Mouse (Mus musculus): ENCODE results near the gene Wwox. TPM values are rescaled to one million over a fixed set of nuclear protein-coding genes. Genes with fewer than 3 reads are reported as not detected.

Wwox gene
- total RNA-seq, 4 experiments from 2014 or later: 14.4 to 17.9 (median 16.4) TPM

Other genes with a start within 250 kb of the Wwox start
- 10 to 100 TPM; 12.5 to 15.3 (median 13.2) TPM for gene Vat1l, start 234.0 kb upstream of the Wwox start, total RNA-seq (2022)
- not detected for gene Clec3a, start 21.6 kb upstream of the Wwox start, total RNA-seq (2022)